Mouse (Mus musculus) testis, postnatal 14 days (tissue): ENCODE data around the gene Mdfi.

Experiments
- DNase-seq: peaks from one replicate; pipeline ENCODE4 v3.0.0; 2021; ENCODE audit warnings: low spot score

Gene Mdfi

DNA sequence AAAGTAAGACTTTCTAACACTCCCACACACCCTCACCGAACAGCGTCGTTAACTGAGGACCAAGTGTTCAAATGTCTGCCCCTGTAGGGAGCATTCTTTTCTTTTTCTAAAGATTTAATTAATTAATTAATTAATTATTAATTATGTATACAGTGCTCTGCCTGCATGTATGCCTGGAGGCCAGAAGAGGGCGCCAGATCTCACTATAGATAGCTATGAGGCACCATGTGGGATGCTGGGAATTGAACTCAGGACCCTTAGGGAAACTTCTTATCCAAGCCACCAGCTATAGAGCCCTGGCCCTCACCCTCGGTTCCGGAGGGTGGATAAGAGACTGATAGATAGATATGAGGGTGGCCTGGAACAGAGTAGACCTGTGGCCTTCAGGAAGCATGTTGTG lies 13.5 kb upstream of the Mdfi start:
- DNase-seq = no peak

DNA sequence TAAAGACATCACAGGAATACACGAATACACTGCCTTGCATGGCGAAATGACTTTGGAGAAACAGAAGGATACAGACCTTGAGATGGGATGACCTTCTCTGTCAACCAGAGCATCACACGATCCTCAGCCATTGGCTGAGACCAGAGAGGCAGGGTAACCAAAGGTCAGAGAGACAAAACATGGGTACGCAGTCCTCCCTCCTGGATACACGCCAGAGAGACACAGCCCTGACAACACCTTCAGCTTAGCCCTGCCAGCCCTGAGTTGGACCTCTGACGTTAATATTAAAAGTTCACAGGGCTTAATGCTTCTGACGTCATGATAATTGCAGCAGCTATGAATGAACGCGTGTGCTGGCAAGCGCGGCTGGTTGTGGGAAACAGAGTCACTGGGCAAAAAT lies 11.1 kb upstream of the Mdfi start:
- no peak for DNase-seq

DNA sequence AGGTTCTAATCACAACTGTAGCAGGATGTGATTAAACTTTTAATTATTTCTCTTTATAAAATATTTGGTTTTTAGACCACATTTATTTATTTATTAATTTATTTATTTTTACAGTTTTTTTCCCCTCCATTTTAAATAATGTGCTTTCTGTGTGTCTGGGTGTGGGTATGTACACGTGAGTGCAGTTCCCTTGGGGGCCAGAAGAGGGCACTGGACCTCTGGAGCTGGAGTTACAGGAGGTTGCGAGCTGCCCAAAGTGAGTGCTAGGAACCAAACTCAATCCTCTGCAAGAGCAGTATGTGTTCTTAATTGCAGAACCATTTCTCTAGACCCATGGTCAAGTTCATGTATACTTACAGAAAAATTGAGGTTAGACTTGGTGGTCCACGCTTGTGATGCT lies 9.0 kb upstream of the Mdfi start:
- DNase-seq = no peak

DNA sequence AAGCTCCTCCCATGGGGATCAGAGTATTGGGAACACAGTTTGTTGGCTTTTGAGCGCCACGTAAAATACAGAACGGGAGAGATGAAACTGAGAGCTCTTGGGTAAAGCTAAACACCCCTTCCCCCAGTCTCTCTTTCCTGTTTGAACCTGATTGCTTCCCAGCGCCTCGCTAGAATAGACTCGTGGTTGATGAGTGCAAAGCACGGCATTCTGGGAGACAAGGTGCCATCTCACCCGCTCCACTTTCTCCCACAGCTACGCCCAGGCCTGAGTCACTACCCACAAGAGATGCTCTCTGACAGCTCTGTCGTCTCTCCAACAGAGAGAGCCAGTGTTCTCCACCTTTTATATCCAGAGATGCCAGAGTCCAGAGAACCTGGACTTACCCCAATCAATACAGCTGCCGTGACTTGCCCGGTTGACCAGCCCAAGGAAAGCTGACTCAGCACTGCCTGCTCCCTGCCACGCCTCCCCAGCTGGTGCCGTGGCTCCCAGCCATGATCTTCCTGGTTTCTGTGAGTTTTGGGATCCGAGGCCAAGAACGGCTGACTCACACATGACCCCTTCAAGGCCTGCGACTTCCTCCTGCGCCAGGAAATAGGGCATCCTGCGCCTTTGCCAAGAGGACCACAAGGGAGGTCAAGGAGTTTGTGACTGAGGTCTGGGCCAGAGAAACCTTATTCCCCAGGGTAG lies 7.6 kb upstream of the Mdfi start:
- peak; percentile 74 for DNase-seq

DNA sequence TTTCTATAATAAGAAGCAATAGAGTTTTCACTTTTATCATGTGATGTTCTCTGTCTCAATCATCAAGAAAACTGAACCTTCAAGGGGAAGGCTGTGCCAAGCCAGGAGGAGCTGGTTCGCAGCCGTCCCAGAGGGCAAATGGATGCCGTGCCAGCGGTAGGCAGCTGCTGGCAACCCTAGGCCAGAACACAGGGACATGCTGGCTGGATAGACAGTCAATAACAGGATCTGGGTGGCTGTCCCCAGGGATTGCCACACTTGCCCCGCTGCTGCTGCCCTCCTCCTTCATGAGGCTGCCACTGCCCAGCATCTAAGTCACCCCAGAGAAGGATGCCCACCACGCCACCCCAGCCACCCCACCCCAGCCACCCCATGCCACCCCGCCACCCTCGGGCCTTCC lies 7.0 kb upstream of the Mdfi start:
- no peak for DNase-seq

DNA sequence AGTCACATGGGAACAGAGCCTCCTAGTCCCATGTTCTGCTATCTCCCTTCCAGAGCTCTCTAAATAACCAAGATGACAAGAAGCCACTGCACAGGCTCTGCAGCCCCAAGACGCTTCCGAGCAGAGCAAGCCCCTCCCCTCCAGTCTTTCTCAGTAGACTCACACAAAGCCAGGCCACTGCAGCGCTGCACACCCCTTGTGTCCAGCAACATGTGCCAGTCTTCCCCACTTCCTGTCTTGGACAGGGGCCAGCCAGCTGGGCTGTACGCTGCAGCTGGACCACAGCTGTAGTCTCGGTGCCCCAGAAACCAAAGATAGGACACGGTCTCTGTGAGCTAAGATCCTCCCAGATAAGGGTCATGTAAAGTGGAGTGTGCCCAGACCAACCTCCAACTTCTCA lies 3.3 kb upstream of the Mdfi start:
- no peak for DNase-seq

DNA sequence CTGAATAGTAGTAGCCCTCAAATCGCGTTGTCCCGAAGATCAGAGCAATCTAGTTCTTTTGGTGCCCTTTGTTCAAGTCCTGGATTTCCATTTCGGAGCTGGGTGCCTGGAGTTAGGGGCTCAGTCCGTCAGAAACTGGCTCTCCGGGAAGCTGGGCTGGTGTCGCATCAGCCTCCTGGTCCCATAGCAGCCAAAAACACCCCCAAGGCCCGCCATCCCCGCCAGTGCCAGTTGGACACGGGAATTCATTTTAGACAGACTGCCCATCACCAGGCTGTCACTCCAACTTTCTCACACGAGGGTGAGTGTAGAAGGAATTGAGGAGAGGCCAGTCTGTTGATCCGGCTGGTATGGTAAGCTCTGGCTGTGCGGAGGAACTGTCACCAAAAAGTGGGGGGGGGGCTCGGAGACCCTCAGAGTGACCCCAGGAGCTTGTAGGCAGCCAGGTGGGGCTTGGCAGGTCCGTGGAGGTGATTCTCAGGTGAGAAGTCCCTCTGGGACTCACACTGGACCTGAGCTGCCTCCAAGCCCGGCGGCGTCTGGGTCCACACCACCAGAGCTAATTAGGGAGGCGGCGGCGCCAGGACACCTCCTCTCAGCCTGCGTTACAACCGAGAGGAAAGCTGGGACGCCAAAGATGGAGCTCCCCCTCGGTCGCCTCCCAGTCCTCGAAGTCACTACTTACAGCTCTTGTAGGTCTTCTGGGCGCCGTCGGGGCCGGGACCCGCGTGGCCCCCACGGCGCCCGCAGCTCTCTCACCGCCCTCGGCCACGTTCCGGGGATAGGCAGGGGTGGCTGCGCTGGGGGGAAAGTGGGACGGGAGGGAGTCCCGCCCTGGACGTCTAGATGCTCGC lies 636 bp downstream of the Mdfi start:
- DNase-seq = no peak

DNA sequence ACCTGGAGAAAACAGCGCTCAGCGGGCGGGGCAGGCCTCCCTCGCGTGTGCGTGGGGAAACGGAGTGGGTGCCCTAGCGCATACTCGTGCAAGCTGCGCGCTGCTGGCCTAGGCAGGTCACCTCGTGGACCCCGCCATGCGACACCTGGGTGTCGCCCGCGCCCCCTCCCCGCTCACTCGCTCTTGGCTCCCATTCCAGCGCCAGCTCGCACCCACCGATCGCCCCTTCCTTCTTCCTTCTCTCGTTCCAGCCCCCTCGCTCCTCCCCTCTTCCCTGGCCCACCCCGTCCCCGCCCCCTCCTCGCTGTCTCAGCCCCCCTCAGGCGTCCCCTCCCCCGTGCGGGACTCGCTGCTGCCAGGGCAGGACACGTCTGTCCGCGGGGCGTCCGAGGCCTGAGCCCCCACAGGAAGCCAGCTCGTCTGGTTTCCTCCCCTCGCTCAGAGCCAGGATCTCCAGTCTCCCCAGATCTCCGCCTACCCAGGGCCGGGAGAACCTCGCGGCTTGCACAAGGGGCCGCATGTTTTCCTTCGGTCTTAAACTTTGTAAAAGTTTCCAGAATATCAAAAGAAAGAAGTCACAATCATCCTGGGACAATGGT lies 1.4 kb downstream of the Mdfi start:
- DNase-seq = peak; percentile 30

DNA sequence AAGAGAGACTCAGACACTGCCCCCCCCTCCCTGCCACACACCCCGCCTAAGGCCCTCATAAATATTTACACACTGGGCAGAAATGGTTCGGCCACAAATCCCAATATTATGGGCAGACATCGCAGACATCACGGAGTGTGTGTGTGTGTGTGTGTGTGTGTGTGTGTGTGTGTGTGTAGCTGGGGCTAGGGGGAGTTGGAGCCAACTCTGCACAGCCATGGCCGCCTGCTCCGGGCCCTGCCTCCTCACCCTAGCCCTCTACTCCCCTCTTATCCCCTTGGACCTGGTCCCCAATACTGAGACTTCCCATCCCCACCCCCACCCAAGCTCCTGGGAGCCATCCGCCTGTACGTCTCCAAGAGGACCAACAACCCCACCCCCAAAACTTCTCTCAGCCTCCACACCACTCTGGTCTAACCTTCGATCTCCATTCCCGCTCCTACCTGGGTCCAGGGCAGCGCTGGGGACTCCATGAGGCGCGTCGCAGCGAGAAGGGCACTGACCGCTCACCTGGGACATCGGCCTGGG lies 1.9 kb downstream of the Mdfi start:
- DNase-seq = no peak

DNA sequence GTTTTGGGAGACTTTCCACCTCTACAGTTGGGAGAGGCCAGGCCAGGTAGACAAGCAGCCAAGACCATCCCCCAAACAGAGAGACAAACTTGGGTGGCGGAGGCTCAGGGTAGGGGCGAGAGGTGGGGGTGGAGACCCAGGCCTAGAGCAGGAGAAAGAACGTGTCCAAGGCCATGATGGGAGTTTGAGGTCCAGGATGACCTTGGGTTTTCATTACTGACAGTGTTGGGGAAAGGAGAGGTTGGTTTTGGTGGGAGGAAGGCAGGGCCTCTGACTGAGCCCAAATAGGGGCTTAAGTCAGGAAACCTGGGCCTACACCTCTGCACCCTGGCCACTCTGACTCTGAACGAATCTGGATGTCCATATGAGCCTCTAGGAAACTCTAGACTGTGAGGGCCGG lies 2.7 kb downstream of the Mdfi start:
- DNase-seq = no peak

DNA sequence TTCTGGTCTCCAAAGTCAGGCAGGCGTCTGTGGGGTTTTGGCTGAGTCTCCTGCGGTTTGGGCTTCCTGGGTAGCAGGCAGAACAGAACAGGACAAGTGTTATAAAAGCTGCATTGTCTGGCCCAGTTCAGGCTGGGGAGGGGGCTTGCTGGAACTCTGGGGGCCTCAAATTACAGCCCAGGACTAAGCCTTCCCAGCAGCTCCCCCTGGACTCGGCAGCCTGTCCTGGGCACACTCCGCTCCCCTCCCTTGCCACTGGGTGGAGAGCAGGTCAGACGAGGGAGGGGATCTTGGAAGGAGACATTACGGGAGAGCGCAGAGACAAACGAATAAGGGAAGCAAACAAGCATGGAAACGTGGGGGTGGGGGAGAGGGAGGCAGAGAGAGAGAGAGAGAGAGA lies 3.3 kb downstream of the Mdfi start:
- no peak for DNase-seq

DNA sequence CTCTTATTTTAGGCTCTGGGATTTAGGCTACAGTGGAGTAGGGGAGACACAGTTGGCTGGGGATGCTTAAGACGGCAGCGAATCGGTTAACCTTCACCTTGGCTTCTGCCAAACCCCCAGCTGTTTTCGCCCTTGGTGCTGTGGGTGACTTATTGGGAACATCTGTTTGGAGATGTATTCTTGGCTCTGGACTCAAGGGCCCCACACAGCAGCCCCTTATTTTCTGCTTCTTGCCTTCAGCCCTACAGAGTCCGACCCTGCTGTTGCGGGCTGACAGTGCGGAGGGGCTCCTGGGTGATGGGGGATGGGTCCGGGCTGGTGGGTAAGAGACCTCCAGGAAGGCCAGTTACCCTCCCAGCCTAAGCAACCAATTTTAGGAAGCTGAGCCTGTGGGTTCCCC lies 13.2 kb downstream of the Mdfi start:
- DNase-seq = no peak

DNA sequence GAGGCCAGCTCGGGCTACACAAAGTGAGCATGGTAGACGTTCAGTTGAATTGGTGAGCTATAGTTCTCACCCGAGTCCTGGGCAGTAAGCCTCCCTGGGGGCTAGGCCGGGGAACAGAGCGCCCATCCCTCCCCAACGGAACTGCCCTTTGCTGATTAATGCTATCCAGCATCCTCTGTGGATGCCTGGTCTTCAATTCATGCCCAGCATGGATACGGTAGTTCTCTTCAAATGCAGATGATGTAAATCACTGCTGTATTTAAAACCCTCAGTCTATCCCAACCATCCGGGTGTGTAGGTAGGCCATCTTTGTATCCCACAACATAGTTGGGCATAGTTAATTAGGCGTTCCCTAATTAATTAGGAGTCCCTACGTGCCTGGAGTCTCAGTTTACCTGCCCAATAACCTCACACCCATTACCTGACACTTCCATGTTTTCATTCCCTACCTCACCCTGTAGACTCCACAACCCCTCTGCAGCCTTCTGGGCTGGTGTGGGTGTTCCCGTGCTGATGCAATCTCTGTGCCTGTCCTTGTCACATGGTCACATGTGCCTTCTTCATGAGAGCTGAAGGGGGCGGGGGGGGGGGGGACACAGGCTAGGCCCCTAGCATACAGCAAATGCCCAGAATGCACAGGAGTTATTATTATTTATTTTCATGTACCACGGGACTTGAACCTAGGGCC lies 16.3 kb downstream of the Mdfi start:
- no peak for DNase-seq

DNA sequence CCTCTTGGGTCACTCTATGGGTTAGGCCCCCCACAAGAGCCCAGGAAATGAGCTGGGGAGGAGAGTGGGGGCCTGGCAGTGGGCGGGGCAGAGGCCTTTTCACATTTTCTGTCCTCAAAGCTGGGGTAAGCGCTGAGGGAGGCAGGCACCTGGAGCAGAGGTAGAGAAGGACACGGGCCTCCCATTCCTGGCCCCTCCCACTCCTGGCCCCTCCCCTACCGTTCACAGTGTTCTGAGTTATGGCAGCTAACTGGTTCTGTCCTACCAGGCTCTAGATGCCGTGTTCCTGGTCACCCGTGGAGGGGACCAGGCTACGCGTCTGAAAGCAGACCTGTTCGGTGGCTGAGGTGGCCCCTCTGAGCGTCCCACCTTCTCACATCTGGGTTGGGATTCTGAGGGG lies 19.0 kb downstream of the Mdfi start:
- DNase-seq = no peak

DNA sequence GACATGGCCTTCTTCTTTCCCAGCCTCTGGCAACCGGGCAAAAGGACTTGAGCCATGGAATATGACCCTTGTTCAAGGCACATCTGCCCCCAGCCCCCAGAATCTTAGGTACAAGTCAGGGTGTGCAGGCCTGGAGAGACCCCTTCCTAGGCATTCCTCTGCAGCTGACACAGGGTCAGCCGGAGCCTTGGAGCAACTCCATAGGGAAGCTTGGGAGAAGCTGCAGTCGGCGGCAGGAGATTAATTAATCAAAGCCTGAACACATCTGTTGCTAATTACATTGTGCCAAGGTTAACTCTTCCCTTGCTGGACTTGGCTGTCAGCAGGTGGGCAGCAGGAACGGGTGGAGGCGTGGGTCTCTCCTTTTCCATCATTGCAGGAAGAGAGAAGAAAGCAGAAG lies 20.0 kb downstream of the Mdfi start:
- no peak for DNase-seq

DNA sequence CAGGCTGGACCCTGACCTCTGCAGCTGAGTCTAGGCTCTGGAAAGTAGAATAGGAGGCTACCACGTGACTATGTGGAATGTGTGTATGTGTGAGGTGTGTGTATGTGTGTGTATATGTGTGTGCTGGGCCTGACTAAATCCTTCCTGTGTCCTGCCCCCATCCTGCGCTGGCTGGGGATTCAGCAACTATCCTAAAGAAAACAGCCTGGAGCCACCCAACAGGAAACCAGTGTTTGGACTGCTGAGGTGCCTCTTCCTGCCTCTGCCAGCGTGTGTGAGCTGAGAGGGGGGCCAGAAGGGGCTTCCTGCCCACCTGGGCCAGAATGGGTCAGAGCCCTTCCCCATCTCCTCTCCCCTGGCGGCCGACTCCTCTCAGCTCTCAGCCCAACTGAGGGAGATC lies 20.9 kb downstream of the Mdfi start:
- DNase-seq = no peak

DNA sequence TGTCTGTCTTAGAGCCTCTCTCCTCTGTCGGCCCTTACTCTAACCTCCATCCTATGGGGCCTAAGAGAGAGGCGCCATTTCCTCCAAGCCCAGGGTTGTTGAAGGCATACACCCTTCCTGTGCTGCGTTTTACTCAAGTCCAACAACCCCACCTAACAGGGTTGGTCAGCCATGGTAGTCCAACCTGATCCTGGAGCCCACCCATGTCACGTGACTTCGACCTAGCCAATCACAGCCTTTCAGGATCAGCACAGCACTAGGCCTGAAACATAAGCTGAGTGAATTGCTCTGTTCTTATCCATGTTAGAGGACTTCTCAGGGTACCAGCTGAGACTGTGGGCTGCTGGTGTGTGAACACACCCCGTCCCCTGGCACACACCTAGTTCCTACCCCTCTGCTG lies 22.3 kb downstream of the Mdfi start:
- no peak for DNase-seq

DNA sequence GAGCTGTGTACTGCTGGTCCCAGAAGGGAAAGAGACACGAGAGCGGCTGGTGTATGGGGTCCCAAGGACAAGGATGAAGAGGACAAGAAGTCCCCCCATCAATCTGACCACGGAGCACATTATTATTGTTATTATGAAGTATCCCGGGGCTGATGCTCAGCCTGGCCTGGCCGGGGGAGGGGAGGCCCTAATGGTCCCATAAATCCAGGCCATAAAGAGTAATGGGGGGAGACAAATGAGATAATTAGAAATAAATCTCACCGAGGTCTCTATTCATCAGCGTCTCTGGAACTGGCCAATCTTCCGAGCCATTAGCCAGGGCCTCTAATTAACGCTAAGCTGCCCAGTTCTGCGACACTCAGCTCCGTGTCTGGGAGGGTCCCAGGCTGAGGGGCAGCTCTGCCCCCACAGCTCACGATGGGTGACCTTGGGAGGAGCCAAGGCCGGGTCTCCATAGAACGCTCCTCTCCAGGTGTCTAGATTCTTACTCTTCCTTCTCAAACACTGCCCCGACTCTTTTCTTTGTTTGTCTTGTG lies 23.2 kb downstream of the Mdfi start:
- DNase-seq = no peak

DNA sequence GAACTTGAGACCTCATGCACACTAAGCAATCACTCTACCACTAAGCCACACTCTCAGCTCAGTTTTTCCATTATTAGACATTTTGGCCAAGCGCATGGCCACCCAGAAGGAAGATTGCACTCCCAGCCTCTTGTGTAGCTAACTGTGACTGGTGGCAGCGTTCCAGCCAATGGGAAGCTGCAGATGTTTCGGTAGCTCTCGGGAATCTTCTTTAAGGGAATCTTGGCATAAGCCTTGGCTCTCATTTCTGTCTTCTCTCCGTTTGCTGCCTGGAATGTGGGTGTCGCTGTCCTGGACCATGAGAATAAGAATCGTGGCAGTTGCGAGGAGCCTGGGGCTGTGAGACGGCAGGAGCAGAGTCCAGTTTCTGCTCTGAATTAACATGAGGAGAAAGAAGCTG lies 28.3 kb downstream of the Mdfi start:
- no peak for DNase-seq

DNA sequence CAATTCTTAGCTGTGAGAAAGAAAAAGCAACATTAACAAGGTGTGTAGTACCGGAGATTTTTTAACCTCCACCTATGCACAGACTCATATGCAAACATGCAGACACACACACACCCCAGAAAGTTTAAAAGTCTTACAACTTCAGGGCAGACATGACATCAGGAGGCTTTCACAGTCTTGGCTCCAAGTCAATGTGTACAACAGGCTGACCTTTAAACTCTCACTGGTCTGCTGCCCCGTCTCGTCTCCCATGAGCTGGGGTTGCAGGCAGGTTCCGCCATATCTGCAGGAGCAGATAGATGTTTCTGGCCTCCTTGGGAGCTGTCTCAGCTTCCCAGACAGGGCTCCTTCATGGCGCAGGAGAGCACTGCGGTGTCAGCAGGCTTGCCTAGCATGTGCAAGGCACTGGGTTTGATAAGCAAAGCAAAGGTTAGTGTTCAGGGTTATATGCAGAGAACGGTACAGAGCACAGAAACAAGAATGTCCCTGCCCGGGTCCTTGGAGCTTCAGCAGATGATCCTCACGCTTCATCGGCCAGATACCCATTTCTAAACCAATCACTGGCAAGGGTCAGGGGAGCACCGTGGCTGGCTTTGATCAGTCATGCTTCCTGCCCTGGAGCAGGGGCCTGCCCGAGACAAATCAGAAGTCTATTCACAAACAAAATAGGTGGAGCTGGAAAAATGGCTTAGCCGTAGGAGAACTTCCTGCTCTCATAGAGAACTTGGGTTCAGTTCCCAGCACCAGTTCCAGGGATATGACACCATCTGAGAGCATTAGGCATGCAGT lies 29.2 kb downstream of the Mdfi start:
- no peak for DNase-seq

DNA sequence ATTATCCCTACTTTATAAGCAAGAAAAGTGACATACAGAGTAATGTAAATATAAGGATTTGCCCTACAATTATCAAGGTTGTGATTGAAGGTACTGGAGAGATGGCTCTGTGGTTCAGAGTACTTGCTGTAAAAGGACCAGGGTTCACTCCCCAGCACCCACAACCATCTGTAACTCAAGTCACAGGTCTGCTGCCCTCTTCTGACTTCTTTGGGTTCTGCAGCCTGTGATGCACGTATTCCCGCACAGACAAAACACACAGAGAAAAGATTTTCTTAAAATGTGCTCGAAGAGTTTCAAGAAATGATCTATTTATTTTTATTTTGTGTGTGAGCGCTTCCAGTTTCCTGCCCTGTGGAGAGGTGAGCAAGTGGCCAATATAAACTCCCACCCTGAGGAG lies 30.8 kb downstream of the Mdfi start:
- no peak for DNase-seq

DNA sequence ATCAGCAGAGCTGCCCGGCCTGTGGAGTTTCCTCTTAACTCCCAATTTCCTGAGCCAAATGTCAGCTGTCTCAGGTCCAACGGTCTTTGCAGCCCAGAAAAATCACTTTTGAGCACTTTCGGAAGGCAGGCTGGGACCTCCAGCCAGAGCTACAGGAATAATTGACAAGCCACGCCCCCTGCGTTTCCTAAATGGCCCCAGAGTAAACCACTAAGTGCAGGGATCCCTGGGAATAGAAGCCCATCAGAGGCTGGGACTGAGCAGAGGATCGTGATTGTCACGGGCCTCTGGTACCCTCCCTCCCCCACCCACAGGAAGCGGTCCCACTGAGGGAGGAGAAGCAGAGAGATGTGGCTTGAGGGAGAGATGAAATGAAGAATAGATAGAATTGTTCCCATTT lies 31.7 kb downstream of the Mdfi start:
- DNase-seq = no peak
